Mouse (Mus musculus): ENCODE data around the gene Mark4. TPM values are rescaled to one million over a fixed set of nuclear protein-coding genes. Genes with fewer than 3 reads are reported as not detected.

The Mark4 gene
- total and polyA plus RNA-seq, 2 experiments from 2014 or later = 21.0 to 47.1 TPM

GRCm38 (mm10) chr7:19403731-19404296 lies 54.8 kb downstream of the Mark4 start, which contains the start of gene Klc3:
TSS of gene Klc3 (minus strand) at chr7:19404104.
- Histone ChIP-seq H3K4me2 (ENCODE audit: low read depth) (peak within 1 kb of the TSS; percentile 89), H3K4me3 (ENCODE audit: low read depth, low read length) (peak within 1 kb of the TSS; percentile 46), H3K27ac (ENCODE audit: low read depth, low read length) (no peak within 1 kb of the TSS), H3K36me3 (ENCODE audit: insufficient read depth) (no peaks in the 10 kb centered on the region), H3K9me3 (ENCODE audit: low read length) (no peaks in the 10 kb centered on the region), H3K4me1 (ENCODE audit: insufficient read depth) (no peaks in the 10 kb centered on the region), H3K27me3 (ENCODE audit: insufficient read depth, low read length) (peaks cover 33% of the 10 kb centered on the region), H3K9ac (peak within 1 kb of the TSS; percentile 44)
- no peak for DNase-seq
- TF ChIP-seq CTCF (IDR thresholded peaks at IDR 0.05; ENCODE audit: low read depth) = no peak
- no peak for ATAC-seq
- WGBS = 2% methylated on average over 59 of the region's 62 CpGs

GRCm38 (mm10) chr7:19402535-19403112 lies 56.0 kb downstream of the Mark4 start:
- ATAC-seq (no peak), DNase-seq (no peak)
- 88% methylated on average over 9 of the region's 9 CpGs for WGBS
- Histone ChIP-seq H3K27me3 (ENCODE audit: insufficient read depth, low read length) (peaks cover 33% of the 10 kb centered on the region), H3K4me2 (ENCODE audit: low read depth) (no peak overlapping the region), H3K4me3 (ENCODE audit: low read depth, low read length) (no peak overlapping the region), H3K27ac (ENCODE audit: low read depth, low read length) (no peak overlapping the region), H3K9ac (no peak overlapping the region), H3K4me1 (ENCODE audit: insufficient read depth) (no peaks in the 10 kb centered on the region), H3K9me3 (ENCODE audit: low read length) (no peaks in the 10 kb centered on the region), H3K36me3 (ENCODE audit: insufficient read depth) (no peaks in the 10 kb centered on the region)
- no peak for TF ChIP-seq CTCF (IDR thresholded peaks at IDR 0.05; ENCODE audit: low read depth)

- peak; percentile 24; the same call in 1 of the 2 replicates for TF ChIP-seq CTCF (IDR thresholded peaks at IDR 0.05; ENCODE audit: low read depth)
- Histone ChIP-seq H3K9ac (no peak overlapping the region), H3K4me1 (ENCODE audit: insufficient read depth) (no peaks in the 10 kb centered on the region), H3K4me3 (ENCODE audit: low read depth, low read length) (no peak overlapping the region), H3K9me3 (ENCODE audit: low read length) (no peaks in the 10 kb centered on the region), H3K27me3 (ENCODE audit: insufficient read depth, low read length) (peaks cover 30% of the 10 kb centered on the region), H3K4me2 (ENCODE audit: low read depth) (no peak overlapping the region), H3K27ac (ENCODE audit: low read depth, low read length) (no peak overlapping the region), H3K36me3 (ENCODE audit: insufficient read depth) (0 out of 2 replicates have a peak, but pooled peaks cover 2% of the 10 kb centered on the region)
- WGBS = 88% methylated on average over 4 of the region's 4 CpGs
- DNase-seq (no peak), ATAC-seq (no peak)
Measured at GRCm38 (mm10) chr7:19400946-19401345, 57.7 kb downstream of the Mark4 start.

GRCm38 (mm10) chr7:19399496-19400280 lies 58.9 kb downstream of the Mark4 start:
- TF ChIP-seq CTCF (IDR thresholded peaks at IDR 0.05; ENCODE audit: low read depth) = no peak
- Histone ChIP-seq H3K27me3 (ENCODE audit: insufficient read depth, low read length) (peaks cover 24% of the 10 kb centered on the region), H3K9ac (peak overlapping the region; percentile 33; the same call in 1 of the 2 replicates), H3K27ac (ENCODE audit: low read depth, low read length) (no peak overlapping the region), H3K4me3 (ENCODE audit: low read depth, low read length) (peak overlapping the region; percentile 19; the same call in 1 of the 2 replicates), H3K9me3 (ENCODE audit: low read length) (no peaks in the 10 kb centered on the region), H3K4me1 (ENCODE audit: insufficient read depth) (no peaks in the 10 kb centered on the region), H3K4me2 (ENCODE audit: low read depth) (peak overlapping the region; percentile 44), H3K36me3 (ENCODE audit: insufficient read depth) (peaks cover 14% of the 10 kb centered on the region)
- ATAC-seq = peak; percentile 45; the same call in 1 of the 2 replicates
- DNase-seq = no peak
- 3% methylated on average over 27 of the region's 27 CpGs for WGBS

GRCm38 (mm10) chr7:19394484-19394883 lies 64.1 kb downstream of the Mark4 start:
- Histone ChIP-seq H3K4me1 (ENCODE audit: insufficient read depth) (no peaks in the 10 kb centered on the region), H3K27ac (ENCODE audit: low read depth, low read length) (no peak overlapping the region), H3K9ac (no peak overlapping the region), H3K4me2 (ENCODE audit: low read depth) (no peak overlapping the region), H3K27me3 (ENCODE audit: insufficient read depth, low read length) (no peaks in the 10 kb centered on the region), H3K36me3 (ENCODE audit: insufficient read depth) (peaks cover 65% of the 10 kb centered on the region), H3K4me3 (ENCODE audit: low read depth, low read length) (no peak overlapping the region), H3K9me3 (ENCODE audit: low read length) (no peaks in the 10 kb centered on the region)
- no peak for DNase-seq
- no peak for TF ChIP-seq CTCF (IDR thresholded peaks at IDR 0.05; ENCODE audit: low read depth)
- WGBS = 91% methylated on average over 8 of the region's 8 CpGs
- ATAC-seq = no peak

GRCm38 (mm10) chr7:19388699-19389413 lies 69.8 kb downstream of the Mark4 start:
- no peak for DNase-seq
- TF ChIP-seq CTCF (IDR thresholded peaks at IDR 0.05; ENCODE audit: low read depth) = no peak
- Histone ChIP-seq H3K4me3 (ENCODE audit: low read depth, low read length) (no peak overlapping the region), H3K9me3 (ENCODE audit: low read length) (no peaks in the 10 kb centered on the region), H3K4me1 (ENCODE audit: insufficient read depth) (no peaks in the 10 kb centered on the region), H3K27ac (ENCODE audit: low read depth, low read length) (no peak overlapping the region), H3K4me2 (ENCODE audit: low read depth) (no peak overlapping the region), H3K36me3 (ENCODE audit: insufficient read depth) (peaks cover 89% of the 10 kb centered on the region), H3K9ac (no peak overlapping the region), H3K27me3 (ENCODE audit: insufficient read depth, low read length) (no peaks in the 10 kb centered on the region)
- 66% methylated on average over 10 of the region's 10 CpGs for WGBS
- peak; percentile 38 for ATAC-seq

Data from forebrain, postnatal 0 days (tissue).